Mouse (Mus musculus): Measurements from ENCODE around the gene Retsat.

DNA sequence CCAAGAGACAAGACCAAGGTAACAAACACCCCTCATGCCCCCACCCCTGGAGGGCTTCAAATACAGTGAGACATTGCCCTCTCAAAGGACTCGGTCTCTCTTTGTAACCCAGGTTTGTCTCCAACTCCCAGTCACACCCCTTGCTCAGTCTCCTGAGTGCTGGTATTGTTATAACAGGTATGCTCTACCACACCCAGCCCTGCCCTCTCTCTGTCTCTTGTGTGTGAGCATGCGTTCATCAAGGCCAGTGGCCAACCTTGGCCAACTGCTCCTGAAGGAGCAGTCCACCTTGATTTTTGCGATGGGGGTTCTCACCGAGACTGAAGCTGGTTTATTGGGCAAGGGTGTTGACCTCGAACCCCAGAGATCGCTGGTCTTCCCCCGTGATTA lies 57.8 kb downstream of the Retsat start:
- TF ChIP-seq POLR2A (IDR thresholded peaks at IDR 0.05; ENCODE audit: insufficient read length, low read depth), result no peak
- no peak for TF ChIP-seq USF1 (IDR thresholded peaks at IDR 0.05; ENCODE audit: low read depth)
- no peak for TF ChIP-seq MYOG (IDR thresholded peaks at IDR 0.05; ENCODE audit: control insufficient read depth in 1 of 3, insufficient read depth in 1 of 3, insufficient read length in 2 of 3, low read depth in 2 of 3)
- no peak for TF ChIP-seq E2F4 (IDR thresholded peaks at IDR 0.05; ENCODE audit: insufficient read depth)
- TF ChIP-seq MAX (IDR thresholded peaks at IDR 0.05; ENCODE audit: low read depth), result no peak
- no peak for TF ChIP-seq SRF (IDR thresholded peaks at IDR 0.05; ENCODE audit: control insufficient read depth, insufficient read length, low read depth)
- TF ChIP-seq REST (IDR thresholded peaks at IDR 0.05; ENCODE audit: insufficient read depth, insufficient read length), result no peak
- TF ChIP-seq TCF12 (IDR thresholded peaks at IDR 0.05; ENCODE audit: insufficient read depth, poor library complexity, severe bottlenecking), result no peak
- no peak for TF ChIP-seq POLR2AphosphoS2 (IDR thresholded peaks at IDR 0.05; ENCODE audit: insufficient read length, low read depth)
- TF ChIP-seq TCF3 (IDR thresholded peaks at IDR 0.05; ENCODE audit: insufficient read length, low read depth), result no peak
- no peak for TF ChIP-seq MYOD1 (IDR thresholded peaks at IDR 0.05; ENCODE audit: control insufficient read depth in 1 of 3, insufficient read length in 2 of 3, low read depth in 2 of 3)
- TF ChIP-seq CEBPB (IDR thresholded peaks at IDR 0.05; ENCODE audit: insufficient read depth, poor library complexity, severe bottlenecking), result no peak
